Mouse (Mus musculus) kidney, postnatal 0 days (tissue): ENCODE results near the gene Cd68. TPM values are rescaled to one million over a fixed set of nuclear protein-coding genes. Genes with fewer than 3 reads are reported as not detected.
"Not testable (repeated sequence)": the region's sequence is repeated elsewhere in the genome, so short reads cannot be mapped to it uniquely, and the experiment has no call there.

ENCODE experiments used
- ATAC-seq: fragments of 200-750 bp; cut with Nextera tagmentation; replicated peaks from 2 replicates; pipeline ENCODE4 v1.8.0; 2017; ENCODE audit warnings: low read depth, moderate number of reproducible peaks, moderate TSS enrichment, moderate library complexity; ENCODE audit not compliant: low FRiP score
- DNase-seq: peaks from one replicate; pipeline ENCODE4 v3.0.0-alpha.2; 2016; ENCODE audit warnings: low spot score
- H3K27ac ChIP-seq: fragments of 300-500 bp; sonication (generic); 2 replicates; pipeline ENCODE4 v1.5.1; 2014; ENCODE audit warnings: mild to moderate bottlenecking
- H3K27me3 ChIP-seq: fragments of 300-500 bp; sonication (generic); 2 replicates; pipeline ENCODE4 v1.6.1; 2014; ENCODE audit warnings: low read length, mixed read lengths; ENCODE audit not compliant: insufficient read depth
- H3K36me3 ChIP-seq: fragments of 300-500 bp; sonication (generic); 2 replicates; pipeline ENCODE4 v1.6.1; 2014; ENCODE audit warnings: low read length, mixed read lengths; ENCODE audit not compliant: insufficient read depth
- H3K4me1 ChIP-seq: fragments of 300-500 bp; sonication (generic); replicated peaks from 2 replicates; pipeline ENCODE4 v1.6.1; 2014; ENCODE audit warnings: antibody characterized with exemption, low read length, mixed read lengths; ENCODE audit not compliant: insufficient read depth
- H3K4me2 ChIP-seq: fragments of 300-500 bp; sonication (generic); 2 replicates; pipeline ENCODE4 v1.6.1; 2014; ENCODE audit warnings: mild to moderate bottlenecking, low read length, moderate library complexity, mixed read lengths
- H3K4me3 ChIP-seq: fragments of 300-500 bp; sonication (generic); replicated peaks from 2 replicates; pipeline ENCODE4 v1.5.1; 2014; ENCODE audit warnings: low read depth, low read length
- H3K9ac ChIP-seq: fragments of 300-500 bp; sonication (generic); 2 replicates; pipeline ENCODE4 v1.6.1; 2014; ENCODE audit warnings: low read depth, low read length
- H3K9me3 ChIP-seq: fragments of 300-500 bp; sonication (generic); replicated peaks from 2 replicates; pipeline ENCODE4 v1.6.1; 2016; ENCODE audit warnings: low read length, inconsistent platforms, mixed read lengths
- CTCF ChIP-seq: IDR thresholded peaks from 2 replicates; pipeline ENCODE4 v1.5.1; 2016; ENCODE audit warnings: antibody characterized with exemption, low read depth, mild to moderate bottlenecking, moderate library complexity
- WGBS: fragments of 180-500 bp; shearing (Covaris S2); extraction: QIAGEN DNeasy Blood & Tissue Kit; methylation state at CpG from one replicate; pipeline ENCODE4 v1.1.7; 2014; 5-methylcytosine and 5-hydroxymethylcytosine counted together
- polyA plus RNA-seq: library from polyadenylated mRNA; unstranded; fragments of >200 nt; fragmentation: Nextera tagmentation; extraction: Ambion mirVana; gene quantifications from 2 replicates; pipeline ENCODE4 v1.2.1, GENCODE M21; 2015

Cd68 gene
- polyA plus RNA-seq, 1 experiment from 2014 or later = 10.4 TPM

DNA sequence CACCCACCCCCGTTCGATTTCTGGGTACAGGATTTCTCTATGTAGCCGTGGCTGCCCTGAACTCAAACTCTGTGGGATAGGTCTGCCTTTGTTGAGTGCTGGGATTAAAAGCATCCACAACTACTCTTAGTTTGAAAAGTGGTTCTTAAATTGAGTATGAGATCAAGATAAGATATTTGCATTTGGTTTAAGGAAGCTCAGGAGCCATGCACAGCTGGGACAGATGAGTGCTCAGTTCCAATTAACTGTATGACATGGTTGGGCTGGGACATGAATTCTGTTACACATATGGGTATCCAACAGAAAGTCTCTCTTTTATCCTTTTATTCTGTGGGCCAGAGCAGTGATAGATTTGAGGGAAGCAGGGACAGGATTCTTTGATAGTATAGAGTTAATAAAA is 30.5 kb downstream of the Cd68 start:
- Histone ChIP-seq H3K4me1 (peaks cover 12% of the 10 kb centered on the region; the same call in 1 of the 2 replicates), H3K4me2 (peak overlapping the region; percentile 32), H3K27me3 (no peaks in the 10 kb centered on the region), H3K9me3 (no peaks in the 10 kb centered on the region), H3K4me3 (no peak overlapping the region), H3K27ac (no peak overlapping the region), H3K9ac (no peak overlapping the region), H3K36me3 (peaks cover 5% of the 10 kb centered on the region; the same call in 1 of the 2 replicates)
- ATAC-seq = no peak
- 78% methylated on average over 3 of the region's 3 CpGs for WGBS
- DNase-seq = no peak
- no peak for TF ChIP-seq CTCF

DNA sequence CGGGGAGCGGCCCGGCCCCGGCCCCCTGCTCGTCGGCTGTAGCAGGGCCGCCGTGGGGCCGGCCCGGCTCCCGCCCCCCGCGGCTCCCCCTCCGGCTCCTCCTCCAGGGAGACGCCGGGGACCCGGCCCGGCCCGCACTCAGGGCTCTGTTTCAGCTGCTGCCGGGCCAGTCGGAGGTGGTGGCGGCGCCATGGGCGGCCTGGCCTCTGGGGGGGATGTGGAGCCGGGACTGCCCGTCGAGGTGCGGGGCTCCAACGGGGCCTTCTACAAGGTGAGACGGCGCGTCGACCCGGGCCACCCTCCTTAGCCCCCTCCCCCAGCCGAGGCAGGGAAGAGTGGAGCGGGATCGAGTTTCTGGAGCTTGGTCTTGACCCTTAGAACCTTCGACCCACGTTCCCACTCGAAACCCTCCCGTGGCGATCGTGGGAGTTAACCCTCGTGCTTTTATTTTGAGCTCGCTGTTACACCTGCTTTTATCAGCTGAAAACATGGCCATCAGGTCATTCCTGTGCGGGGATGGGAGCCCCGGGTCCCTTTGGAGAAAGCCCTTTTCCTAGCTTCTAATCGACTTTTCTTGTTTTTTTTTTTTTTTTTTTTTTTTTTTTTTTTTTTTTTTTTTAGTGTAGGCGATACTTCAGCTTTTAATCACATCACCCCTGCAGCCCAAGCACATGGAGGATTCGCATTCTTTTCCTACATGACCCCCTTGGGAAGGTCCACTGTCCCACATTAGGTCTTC is 32.7 kb downstream of the Cd68 start:
- Histone ChIP-seq H3K9ac (peak overlapping the region; percentile 97), H3K4me1 (peaks cover 12% of the 10 kb centered on the region; the same call in 1 of the 2 replicates), H3K36me3 (no peaks in the 10 kb centered on the region), H3K27ac (peak overlapping the region; percentile 97), H3K27me3 (no peaks in the 10 kb centered on the region), H3K4me3 (peak overlapping the region; percentile 91), H3K9me3 (no peaks in the 10 kb centered on the region), H3K4me2 (peak overlapping the region; percentile 51)
- peak; percentile 57 for ATAC-seq
- TF ChIP-seq CTCF = no peak
- DNase-seq = peak; percentile 72
- under 1% methylated on average over 38 of the region's 50 CpGs for WGBS

DNA sequence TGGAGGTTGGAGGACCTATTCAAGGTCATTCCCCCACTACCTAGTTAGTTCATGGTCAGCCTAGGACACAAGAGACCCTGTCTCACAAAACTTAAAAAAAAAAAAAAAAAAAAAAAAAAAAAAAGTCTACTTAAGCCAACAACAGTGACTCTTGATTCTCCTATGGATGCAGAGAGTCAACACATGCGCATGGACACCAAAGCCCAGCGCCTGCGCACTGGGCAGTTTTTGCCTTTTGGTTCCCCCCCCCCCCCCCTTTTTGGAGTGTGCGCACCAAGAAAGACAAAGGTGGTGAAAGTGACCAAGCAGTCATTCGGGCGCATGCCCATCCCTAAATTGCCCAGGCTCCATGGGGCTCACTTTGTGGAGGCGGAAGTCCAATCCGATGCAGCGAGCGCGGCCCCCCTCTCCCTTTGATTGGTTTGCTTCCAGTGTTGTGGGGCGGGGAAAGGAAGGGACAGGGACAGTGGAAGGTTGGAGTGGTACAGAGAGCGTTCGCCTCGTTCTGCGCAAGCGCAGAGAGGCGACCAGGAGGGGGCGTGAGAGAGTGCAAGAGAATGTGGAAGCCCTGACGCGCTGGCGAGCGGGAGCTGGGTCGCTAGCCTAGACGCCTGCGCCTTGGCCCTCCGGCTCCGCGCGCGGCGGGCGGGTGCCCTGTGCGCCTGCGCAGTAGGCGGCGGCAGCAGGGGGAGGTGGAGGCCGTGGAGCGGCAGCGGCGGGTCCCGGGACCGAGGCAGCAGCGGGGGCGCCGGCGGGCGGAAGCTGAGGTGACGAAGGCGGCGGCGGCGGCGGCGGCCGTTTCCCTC is 33.5 kb downstream of the Cd68 start, which contains the start of gene Fxr2:
TSS of gene Fxr2 (plus strand) at position 707 of the 806 bp plus-strand sequence.
- H3K4me1 ChIP-seq = peaks cover 12% of the 10 kb centered on the region; the same call in 1 of the 2 replicates
- no peaks in the 10 kb centered on the region for H3K36me3 ChIP-seq
- ATAC-seq = peak; percentile 97
- peak within 1 kb of the TSS; percentile 51 for H3K4me2 ChIP-seq
- peak; percentile 89 for TF ChIP-seq CTCF
- peak within 1 kb of the TSS; percentile 97 for H3K9ac ChIP-seq
- H3K27ac ChIP-seq = peak within 1 kb of the TSS; percentile 97
- no peaks in the 10 kb centered on the region for H3K27me3 ChIP-seq
- peak within 1 kb of the TSS; percentile 91 for H3K4me3 ChIP-seq
- H3K9me3 ChIP-seq = no peaks in the 10 kb centered on the region
- under 1% methylated on average over 36 of the region's 56 CpGs for WGBS
- DNase-seq = peak; percentile 100

DNA sequence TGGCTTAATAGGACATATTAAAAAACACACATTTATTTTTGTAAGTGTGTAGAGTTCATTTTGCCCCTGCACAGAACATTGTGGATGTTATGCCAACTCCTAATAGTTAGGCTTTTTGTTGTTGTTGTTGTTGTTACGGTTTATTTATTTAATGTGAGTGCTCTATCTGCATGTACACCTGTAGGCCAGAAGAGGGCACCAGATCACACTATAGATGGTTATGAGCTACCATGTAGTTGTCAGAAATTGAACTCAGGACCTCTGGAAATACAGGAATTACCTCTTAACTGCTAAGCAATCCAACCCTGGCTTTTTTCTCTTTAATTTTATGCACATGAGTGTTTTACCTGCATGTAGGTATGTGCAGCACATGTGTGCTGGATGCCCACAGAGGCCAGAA is 36.2 kb downstream of the Cd68 start:
- H3K9ac ChIP-seq = no peak overlapping the region

DNA sequence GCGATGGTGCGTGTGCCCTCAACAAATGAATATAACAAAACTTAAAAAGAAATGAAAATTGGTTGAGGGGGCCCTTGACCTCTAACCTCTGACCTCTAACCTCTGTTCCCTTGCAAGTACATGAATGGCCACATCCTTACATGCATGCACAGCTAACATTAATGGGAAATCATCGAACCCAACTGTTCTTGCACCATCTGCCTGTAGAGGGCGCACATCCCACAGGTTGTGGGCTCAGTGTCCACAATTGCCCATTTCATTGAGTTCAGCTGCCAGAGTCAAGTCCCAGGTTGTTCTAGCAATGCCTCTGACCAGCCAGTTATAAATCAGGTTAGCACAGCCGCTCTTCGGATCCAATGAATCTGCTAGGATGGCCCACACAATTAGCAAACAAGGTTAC is 37.7 kb downstream of the Cd68 start:
- WGBS = 34% methylated on average over 6 of the region's 6 CpGs
- no peak overlapping the region for H3K27ac ChIP-seq
- no peak overlapping the region for H3K9ac ChIP-seq
- ATAC-seq (no peak), DNase-seq (peak; percentile 82)
- H3K4me2 ChIP-seq = no peak overlapping the region
- H3K36me3 ChIP-seq = no peaks in the 10 kb centered on the region
- no peaks in the 10 kb centered on the region for H3K27me3 ChIP-seq
- no peaks in the 10 kb centered on the region for H3K4me1 ChIP-seq
- no peak overlapping the region for H3K4me3 ChIP-seq
- TF ChIP-seq CTCF = peak; percentile 98
- H3K9me3 ChIP-seq = no peaks in the 10 kb centered on the region

More for the DNA sequence above, 36.2 kb downstream of the Cd68 start:
- Histone ChIP-seq H3K27me3 (no peaks in the 10 kb centered on the region), H3K27ac (no peak overlapping the region), H3K36me3 (no peaks in the 10 kb centered on the region), H3K4me2 (no peak overlapping the region), H3K4me1 (peaks cover 4% of the 10 kb centered on the region; the same call in 1 of the 2 replicates), H3K9me3 (no peaks in the 10 kb centered on the region), H3K4me3 (no peak overlapping the region)
- DNase-seq (peak; percentile 50), ATAC-seq (no peak)
- 83% methylated on average over 1 of the region's 1 CpGs for WGBS
- peak; percentile 74 for TF ChIP-seq CTCF

DNA sequence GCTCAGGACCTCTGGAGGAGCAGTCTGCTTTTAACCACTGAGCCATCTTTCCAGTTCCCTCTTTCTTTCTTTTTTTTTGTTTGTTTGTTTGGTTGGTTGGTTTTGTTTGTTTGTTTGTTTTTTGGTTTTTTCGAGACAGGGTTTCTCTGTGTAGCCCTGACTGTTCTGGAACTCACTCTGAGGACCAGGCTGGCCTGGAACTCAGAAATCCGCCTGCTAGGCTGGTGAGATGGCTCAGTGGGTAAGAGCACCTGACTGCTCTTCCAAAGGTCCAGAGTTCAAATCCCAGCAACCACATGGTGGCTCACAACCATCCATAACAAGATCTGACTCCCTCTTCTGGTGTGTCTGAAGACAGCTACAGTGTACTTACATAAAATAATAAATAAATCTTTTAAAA is 41.6 kb downstream of the Cd68 start:
- H3K9ac ChIP-seq, H3K36me3 ChIP-seq, H3K4me1 ChIP-seq, H3K27ac ChIP-seq, H3K4me2 ChIP-seq, H3K9me3 ChIP-seq, H3K27me3 ChIP-seq, H3K4me3 ChIP-seq, DNase-seq, ATAC-seq: not testable (repeated sequence)
- whole genome bisulfite sequencing = 90% methylated on average over 2 of the region's 2 CpGs
